Mouse (Mus musculus) bone marrow, adult 2 months (tissue): Measurements from ENCODE around the gene Tbx21. TPM values are rescaled to one million over a fixed set of nuclear protein-coding genes. Genes with fewer than 3 reads are reported as not detected.

Experiments
- H3K27ac ChIP-seq: fragments of 200-500 bp; 2 replicates; pipeline ENCODE4 v1.5.1; 2012; ENCODE audit warnings: low read depth, mild to moderate bottlenecking, control low read depth, inconsistent platforms, low read length; ENCODE audit not compliant: control insufficient read depth, poor library complexity, insufficient read depth
- H3K4me1 ChIP-seq: fragments of 200-500 bp; 2 replicates; pipeline ENCODE4 v1.6.1; 2011; ENCODE audit warnings: low read length; ENCODE audit not compliant: control insufficient read depth, insufficient read depth
- H3K4me3 ChIP-seq: fragments of 200-500 bp; replicated peaks from 2 replicates; pipeline ENCODE3; 2011; ENCODE audit warnings: mild to moderate bottlenecking, low read depth, low read length, control low read depth; ENCODE audit not compliant: control insufficient read depth
- CTCF ChIP-seq: fragments of 200-500 bp; IDR thresholded peaks from 2 replicates; pipeline ENCODE4 v1.5.1; 2011; ENCODE audit warnings: low read length, control low read depth; ENCODE audit not compliant: control insufficient read depth, insufficient read depth
- POLR2A ChIP-seq: fragments of 200-500 bp; IDR thresholded peaks from 2 replicates; pipeline ENCODE4 v1.6.1; 2011; ENCODE audit warnings: low read depth, mild to moderate bottlenecking, control low read depth, low read length, borderline replicate concordance; ENCODE audit not compliant: control insufficient read depth
- WGBS: fragments of 180-500 bp; shearing (Covaris S2); methylation state at CpG from one replicate; pipeline ENCODE4 v1.1.7; 2018; 5-methylcytosine and 5-hydroxymethylcytosine counted together
- polyA plus RNA-seq: library from polyadenylated mRNA; stranded (reverse); fragments of >200 nt; gene quantifications from 2 replicates; pipeline ENCODE4 v1.2.4, GENCODE M21; 2011; ENCODE audit warnings: low replicate concordance; ENCODE audit not compliant: missing spikeins, insufficient read depth, insufficient read length

Tbx21 gene
- polyA plus RNA-seq, 1 experiment: 2.2 TPM

GRCm38 (mm10) chr11:97083401-97084140 lies 31.6 kb downstream of the Tbx21 start:
- Histone ChIP-seq H3K27ac (no peak overlapping the region), H3K4me1 (no peaks in the 10 kb centered on the region; the same call in 1 of the 2 replicates), H3K4me3 (no peak overlapping the region)
- 19% methylated on average over 22 of the region's 22 CpGs for WGBS
- TF ChIP-seq POLR2A: no peak

- WGBS: 26% methylated on average over 11 of the region's 11 CpGs
- peak; percentile 43 for TF ChIP-seq CTCF
- TF ChIP-seq POLR2A: no peak
- Histone ChIP-seq H3K4me1 (no peaks in the 10 kb centered on the region; the same call in 1 of the 2 replicates), H3K27ac (no peak overlapping the region), H3K4me3 (no peak overlapping the region)
These were observed 32.2 kb downstream of the Tbx21 start for GRCm38 (mm10) chr11:97082977-97083376.

- Histone ChIP-seq H3K4me1 (no peaks in the 10 kb centered on the region; the same call in 1 of the 2 replicates), H3K27ac (no peak overlapping the region), H3K4me3 (no peak overlapping the region)
- TF ChIP-seq POLR2A (no peak), CTCF (no peak)
- WGBS: 71% methylated on average over 9 of the region's 9 CpGs
These were observed 34.8 kb downstream of the Tbx21 start for GRCm38 (mm10) chr11:97080291-97080690.

- H3K4me1 ChIP-seq: no peaks in the 10 kb centered on the region
- H3K4me3 ChIP-seq: no peak overlapping the region
- no peak overlapping the region for H3K27ac ChIP-seq
- WGBS: 46% methylated on average over 4 of the region's 4 CpGs
- TF ChIP-seq POLR2A (no peak), CTCF (no peak)
These were observed 36.4 kb downstream of the Tbx21 start for GRCm38 (mm10) chr11:97078751-97079150.

- Histone ChIP-seq H3K4me1 (no peaks in the 10 kb centered on the region), H3K4me3 (no peak overlapping the region), H3K27ac (no peak overlapping the region)
- WGBS: 64% methylated on average over 8 of the region's 8 CpGs
- TF ChIP-seq POLR2A (no peak), CTCF (no peak)
These were observed 40.9 kb downstream of the Tbx21 start for GRCm38 (mm10) chr11:97074235-97074634.

GRCm38 (mm10) chr11:97072533-97072932 lies 42.6 kb downstream of the Tbx21 start:
- Histone ChIP-seq H3K27ac (no peak overlapping the region), H3K4me1 (no peaks in the 10 kb centered on the region), H3K4me3 (no peak overlapping the region)
- 28% methylated on average over 3 of the region's 3 CpGs for WGBS
- TF ChIP-seq CTCF (peak; percentile 18; the same call in 1 of the 2 replicates), POLR2A (no peak)

- Histone ChIP-seq H3K4me1 (no peaks in the 10 kb centered on the region), H3K27ac (no peak overlapping the region), H3K4me3 (no peak overlapping the region)
- 56% methylated on average over 1 of the region's 1 CpGs for WGBS
- TF ChIP-seq CTCF: no peak
- no peak for TF ChIP-seq POLR2A
These were observed 44.0 kb downstream of the Tbx21 start for GRCm38 (mm10) chr11:97071129-97071528.

GRCm38 (mm10) chr11:97069770-97070169 lies 45.4 kb downstream of the Tbx21 start:
- H3K4me1 ChIP-seq: no peaks in the 10 kb centered on the region
- H3K4me3 ChIP-seq: no peak overlapping the region
- TF ChIP-seq POLR2A (no peak), CTCF (no peak)
- WGBS: 71% methylated on average over 2 of the region's 2 CpGs
- H3K27ac ChIP-seq: no peak overlapping the region
